Mouse (Mus musculus): Measurements from ENCODE around the gene Gm13101.
"Not testable (repeated sequence)": the region's sequence is repeated elsewhere in the genome, so short reads cannot be mapped to it uniquely, and the experiment has no call there.

The Gm13101 gene

DNA sequence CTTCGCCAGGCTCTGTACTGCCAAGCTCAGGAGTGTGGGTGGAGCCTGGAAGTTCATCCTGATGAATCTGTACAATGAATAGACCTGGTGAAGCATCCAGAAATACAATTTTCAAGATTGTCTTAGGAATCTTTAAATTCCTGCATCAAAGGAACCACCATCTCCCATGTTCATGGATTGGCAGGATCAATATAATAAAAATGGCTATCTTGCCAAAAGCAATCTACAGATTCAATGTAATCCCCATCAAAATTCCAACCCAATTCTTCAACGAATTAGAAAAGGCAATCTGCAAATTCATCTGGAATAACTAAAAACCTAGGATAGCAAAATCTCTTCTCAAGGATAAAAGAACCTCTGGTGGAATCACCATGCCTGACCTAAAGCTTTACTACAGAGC, at the start of gene Gm13101:
Gene Gm13101, minus strand, starts transcription at position 101 of the 400 bp plus-strand sequence.
- not testable (repeated sequence) for DNase-seq (ENCODE audit: low read depth, low spot score)

GRCm38 (mm10) chr4:143994269-143994668, 27.5 kb upstream of the Gm13101 start, which contains the start of gene Pramef17:
TSS of gene Pramef17 (minus strand) at chr4:143994369.
- DNase-seq (ENCODE audit: low read depth, low spot score): not testable (repeated sequence)

DNA sequence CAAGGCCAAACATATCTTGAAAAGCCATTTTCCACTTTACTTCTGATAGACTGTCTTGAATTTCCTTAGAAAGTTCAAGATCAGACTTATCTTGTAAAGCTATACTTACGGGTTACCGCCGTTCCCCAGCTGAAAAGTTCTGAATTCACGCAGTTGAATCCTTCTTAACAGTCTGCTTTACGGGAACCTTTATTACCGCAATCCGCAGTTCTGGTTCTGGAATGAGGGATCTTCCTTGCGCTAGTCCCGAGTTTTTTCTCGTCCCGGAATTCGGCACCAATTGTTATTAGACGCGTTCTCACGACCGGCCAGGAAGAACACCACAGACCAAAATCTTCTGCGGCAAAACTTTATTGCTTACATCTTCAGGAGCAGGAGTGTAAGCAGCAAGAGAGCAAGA, 21.4 kb upstream of the Gm13101 start:
- not testable (repeated sequence) for DNase-seq (ENCODE audit: low read depth, low spot score)

- DNase-seq (ENCODE audit: low read depth, low spot score): not testable (repeated sequence)
Observed at GRCm38 (mm10) chr4:143987475-143987941, 20.8 kb upstream of the Gm13101 start.

DNA sequence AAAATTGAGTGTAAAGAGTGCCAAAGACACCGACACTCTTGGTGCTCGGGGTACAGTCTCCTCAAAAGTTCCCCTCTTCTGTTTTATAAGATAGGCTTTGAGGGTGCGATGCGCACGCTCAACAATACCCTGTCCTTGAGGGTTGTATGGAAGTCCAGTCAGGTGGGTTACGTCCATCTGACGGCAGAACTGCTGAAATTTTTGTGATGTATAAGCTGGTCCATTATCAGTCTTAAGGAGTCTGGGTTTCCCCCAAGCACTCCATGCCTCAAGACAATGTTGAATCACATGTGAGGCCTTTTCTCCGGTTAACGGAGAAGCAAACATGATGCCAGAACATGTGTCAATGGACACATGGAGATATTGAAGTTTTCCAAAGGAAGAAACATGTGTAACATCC, 19.0 kb upstream of the Gm13101 start:
- DNase-seq (ENCODE audit: low read depth, low spot score): not testable (repeated sequence)

- not testable (repeated sequence) for DNase-seq (ENCODE audit: low read depth, low spot score)
Observed at GRCm38 (mm10) chr4:143985165-143985564, 18.4 kb upstream of the Gm13101 start.

DNA sequence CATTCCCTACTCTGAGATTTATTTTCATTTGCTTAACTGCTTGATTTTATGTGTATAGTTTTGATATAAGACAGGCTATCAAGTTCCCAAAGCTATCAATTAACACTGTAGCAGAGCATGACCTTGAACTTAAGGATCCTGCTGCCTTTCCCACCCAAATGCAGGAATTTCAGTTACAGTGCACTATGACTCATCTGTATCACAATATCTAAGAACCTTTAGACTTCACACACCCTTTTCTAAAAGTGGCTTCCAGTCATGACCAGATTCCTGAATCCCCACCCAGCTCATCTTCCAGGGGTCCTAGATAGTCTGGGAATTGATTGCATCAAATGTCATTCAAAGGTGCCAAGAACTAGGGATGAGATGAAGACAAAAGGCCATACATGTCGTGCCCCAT, 16.7 kb upstream of the Gm13101 start:
- not testable (repeated sequence) for DNase-seq (ENCODE audit: low read depth, low spot score)

DNA sequence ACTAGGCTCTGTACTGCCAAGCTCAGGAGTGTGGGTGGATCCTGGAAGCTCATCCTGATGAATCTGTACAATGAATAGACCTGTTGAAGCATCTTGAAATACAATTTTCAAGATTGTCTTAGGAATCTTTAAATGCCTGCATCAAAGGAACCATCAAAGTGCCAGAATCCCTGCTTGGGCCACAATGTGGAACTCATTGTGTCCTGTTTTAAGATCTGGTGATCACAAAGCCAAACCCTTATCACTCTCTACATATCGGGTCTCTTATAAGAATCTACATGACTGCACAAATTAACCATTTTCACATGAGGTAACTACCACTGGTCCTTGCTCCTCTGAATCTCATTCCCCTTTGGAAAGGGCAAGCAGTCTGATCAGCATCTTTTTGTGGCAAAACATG, 15.8 kb downstream of the Gm13101 start, which contains the start of gene Pramef25:
Gene Pramef25, minus strand, starts transcription at position 101 of the 400 bp plus-strand sequence.
- not testable (repeated sequence) for DNase-seq (ENCODE audit: low read depth, low spot score)
